Mouse (Mus musculus): ENCODE results near the gene Olfr9.

- TF ChIP-seq CTCF (IDR thresholded peaks at IDR 0.05; ENCODE audit: low read depth, low read length), result no peak
- no peak for TF ChIP-seq POLR2A (IDR thresholded peaks at IDR 0.05; ENCODE audit: borderline replicate concordance, low read depth, low read length)
These were observed 25.2 kb downstream of the Olfr9 start for GRCm38 (mm10) chr10:129014477-129014876.
